Mouse (Mus musculus) cerebellum, adult 8-10 months (tissue): ENCODE data around the gene Slc22a23.

ENCODE experiments used
- DNase-seq: peaks from one replicate; pipeline ENCODE4 v3.0.0; 2022

Gene Slc22a23

DNA sequence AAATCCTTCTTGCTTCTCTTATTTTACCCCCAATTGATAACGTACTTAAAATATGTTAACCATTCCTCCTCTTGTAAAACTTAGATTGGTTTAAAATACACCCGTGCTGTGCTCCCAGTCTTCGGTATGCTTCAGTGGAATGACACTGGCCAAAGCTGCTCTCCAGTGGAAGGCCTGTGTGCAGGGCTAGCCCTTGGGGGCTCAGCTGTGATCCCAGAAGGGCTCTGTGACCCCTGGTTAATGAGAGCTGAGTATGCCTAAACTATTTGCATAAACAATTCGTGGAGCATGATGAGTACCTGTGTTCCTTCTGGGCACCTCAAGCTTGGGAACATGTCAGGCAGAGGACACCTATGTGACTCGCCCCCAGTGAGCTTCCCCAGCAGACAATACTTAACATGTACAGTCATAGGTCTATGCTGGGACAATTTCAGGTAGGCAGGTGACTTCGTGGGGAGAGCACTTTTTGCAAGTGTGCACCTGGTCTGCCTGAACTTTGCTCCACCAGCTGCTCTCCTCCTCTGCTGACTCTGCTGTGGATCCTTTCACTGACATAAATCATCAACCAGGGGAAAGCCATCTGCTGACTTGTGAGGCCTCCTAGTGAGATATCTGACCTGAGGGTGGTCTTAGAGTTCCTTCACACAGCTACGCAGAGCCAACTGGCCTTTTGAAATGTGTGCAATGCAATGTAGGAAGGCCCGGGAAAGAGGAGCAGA lies 77.9 kb downstream of the Slc22a23 start:
- no peak for DNase-seq

- no peak for DNase-seq
Measured at GRCm38 (mm10) chr13:34266067-34266466, 78.9 kb downstream of the Slc22a23 start.

DNA sequence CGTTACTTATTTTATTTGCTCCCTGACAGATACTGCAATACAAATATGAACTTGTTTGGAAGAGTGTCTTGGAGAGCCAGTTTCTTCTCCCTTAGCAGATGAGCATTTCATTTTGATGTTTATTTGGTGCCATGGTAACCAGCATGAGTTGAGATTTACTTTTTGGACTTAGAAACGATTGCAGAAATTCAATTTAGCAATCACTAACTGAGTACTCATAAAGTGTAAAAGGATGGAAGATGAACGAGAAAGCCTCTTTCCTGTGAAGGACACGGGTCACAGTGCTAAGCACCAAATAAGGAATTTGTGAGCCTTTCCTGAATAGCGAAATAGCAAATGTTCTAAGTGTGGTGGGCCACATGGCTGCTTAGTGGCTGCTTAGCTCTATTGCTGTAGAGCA lies 79.4 kb downstream of the Slc22a23 start:
- DNase-seq = no peak

DNA sequence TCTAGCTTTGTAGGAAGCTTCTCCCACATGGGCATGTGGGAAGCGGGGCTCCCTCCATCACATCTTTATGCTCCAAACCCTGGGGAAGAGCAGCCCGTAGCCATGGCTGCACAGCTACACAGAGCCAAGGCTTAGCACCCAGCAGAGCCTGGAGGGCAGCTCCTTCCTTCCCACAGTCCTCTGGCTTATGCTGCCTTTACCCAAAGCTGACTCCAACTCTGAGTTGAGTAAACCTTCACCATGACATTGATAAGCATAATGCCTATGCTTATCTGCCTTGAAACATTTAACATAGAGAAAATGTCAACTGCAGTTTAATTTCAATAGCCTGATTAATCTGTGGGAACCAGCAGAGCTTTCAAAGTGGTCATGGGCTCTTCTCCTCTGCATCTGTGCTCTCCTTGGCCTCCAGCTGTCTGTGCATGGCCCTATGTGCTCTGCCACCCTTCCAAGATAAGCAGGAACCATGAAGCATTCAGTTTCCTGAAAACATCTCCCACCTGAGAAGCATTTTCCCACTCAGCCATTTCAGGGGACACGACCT lies 79.9 kb downstream of the Slc22a23 start:
- no peak for DNase-seq

DNA sequence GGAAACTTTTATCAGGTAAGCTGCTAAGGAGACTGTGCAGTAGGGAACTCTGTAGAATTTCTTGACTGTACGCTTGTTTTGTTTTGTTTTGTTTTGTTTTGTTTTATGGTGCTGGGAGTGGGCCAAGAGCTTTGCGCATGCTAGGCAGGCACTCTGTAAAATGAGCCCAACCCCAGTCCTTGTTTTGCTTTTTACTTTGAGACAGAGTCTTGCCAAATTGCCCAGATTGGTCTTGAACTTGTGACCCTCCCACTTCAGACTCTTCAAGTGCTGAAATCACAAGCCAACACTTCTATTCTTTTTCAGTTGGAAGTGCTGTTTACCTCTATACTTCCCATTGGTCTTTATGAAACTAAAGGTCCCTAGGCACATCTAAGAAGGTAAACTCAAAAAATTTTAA lies 80.5 kb downstream of the Slc22a23 start:
- DNase-seq = no peak

GRCm38 (mm10) chr13:34258765-34259164 lies 86.2 kb downstream of the Slc22a23 start:
- DNase-seq = no peak

- no peak for DNase-seq
Measured at GRCm38 (mm10) chr13:34257177-34257576, 87.8 kb downstream of the Slc22a23 start.

- DNase-seq = no peak
Measured at GRCm38 (mm10) chr13:34256676-34257075, 88.3 kb downstream of the Slc22a23 start.

- DNase-seq = no peak
Measured at GRCm38 (mm10) chr13:34255297-34255696, 89.7 kb downstream of the Slc22a23 start.

GRCm38 (mm10) chr13:34254691-34255090 lies 90.3 kb downstream of the Slc22a23 start:
- no peak for DNase-seq

- DNase-seq = no peak
Measured at GRCm38 (mm10) chr13:34253736-34254135, 91.2 kb downstream of the Slc22a23 start.

- DNase-seq = no peak
Measured at GRCm38 (mm10) chr13:34248941-34249920, 95.8 kb downstream of the Slc22a23 start.

GRCm38 (mm10) chr13:34248107-34248506 lies 96.9 kb downstream of the Slc22a23 start:
- DNase-seq = no peak

GRCm38 (mm10) chr13:34246821-34247220 lies 98.2 kb downstream of the Slc22a23 start:
- DNase-seq = no peak

DNA sequence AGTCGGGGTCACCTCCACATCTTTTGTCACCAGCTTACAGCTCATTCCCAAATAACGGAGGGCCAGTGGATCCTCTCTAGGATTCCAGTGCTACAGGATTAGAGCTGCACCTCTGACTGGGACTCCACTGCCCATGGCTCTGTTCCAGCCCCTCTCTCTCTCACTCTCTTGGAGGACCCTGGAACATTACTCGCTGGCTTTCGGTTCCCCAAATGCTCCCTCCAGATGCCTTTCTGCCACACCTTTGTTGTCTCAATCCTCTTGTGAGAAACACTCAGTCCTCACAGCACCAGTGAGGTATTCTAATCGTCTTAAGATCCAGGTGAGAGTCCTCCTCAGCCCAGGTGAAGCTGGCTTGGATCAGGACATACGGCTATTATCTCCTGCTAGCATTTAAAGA lies 99.8 kb downstream of the Slc22a23 start:
- DNase-seq = no peak

GRCm38 (mm10) chr13:34244186-34244585 lies 100.8 kb downstream of the Slc22a23 start:
- DNase-seq = no peak

DNA sequence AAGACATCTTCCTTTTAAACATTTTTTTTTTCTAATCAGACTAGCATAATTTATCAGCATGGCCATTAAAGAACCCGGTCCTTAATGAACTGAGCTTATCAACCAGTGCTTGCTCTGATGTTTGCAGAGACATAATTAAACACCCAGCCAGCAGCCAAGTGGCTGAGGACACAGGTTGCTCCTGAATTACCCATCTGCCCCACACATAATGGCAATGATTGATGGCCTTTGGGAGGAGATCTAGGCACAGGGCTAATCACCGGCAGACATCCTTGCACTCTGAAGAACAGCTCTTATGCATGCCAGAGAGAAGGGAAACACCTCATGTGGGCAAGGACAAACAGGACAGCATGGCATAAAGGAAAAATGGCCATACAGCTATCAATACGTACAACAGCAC lies 102.8 kb downstream of the Slc22a23 start:
- DNase-seq = no peak

GRCm38 (mm10) chr13:34240087-34240428 lies 104.9 kb downstream of the Slc22a23 start:
- no peak for DNase-seq

GRCm38 (mm10) chr13:34239371-34240086 lies 105.5 kb downstream of the Slc22a23 start:
- no peak for DNase-seq

DNA sequence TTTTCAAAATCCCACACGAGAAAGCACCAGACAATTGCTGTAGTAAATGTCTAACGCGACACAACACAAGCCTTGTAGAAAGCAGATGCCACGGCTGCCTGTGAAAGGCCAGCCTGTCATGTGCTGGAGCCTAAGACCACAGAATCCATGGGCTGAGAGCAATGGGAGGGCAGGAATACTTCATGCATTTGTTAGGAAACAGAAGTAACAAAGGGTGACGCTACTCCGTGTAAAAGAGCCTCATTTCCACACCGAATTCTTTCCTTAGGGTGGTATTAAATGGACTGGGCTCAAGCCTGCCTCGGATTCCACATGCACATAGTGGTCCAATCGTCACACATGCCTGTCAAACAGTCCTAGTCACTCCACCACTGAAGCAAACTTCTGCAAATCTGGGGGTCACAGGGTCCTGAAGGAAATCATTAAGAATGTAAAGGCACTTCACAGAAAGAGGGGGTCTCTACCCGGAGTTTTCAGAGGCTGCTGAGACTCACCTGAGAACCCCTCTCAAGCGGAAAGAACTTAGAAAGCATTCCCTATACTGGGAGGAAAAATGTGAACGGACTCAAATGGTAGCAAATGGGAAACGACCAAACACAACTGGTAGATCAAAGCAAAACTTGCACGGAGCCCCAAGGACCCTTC lies 106.2 kb downstream of the Slc22a23 start:
- DNase-seq = no peak

GRCm38 (mm10) chr13:34235056-34235455 lies 109.9 kb downstream of the Slc22a23 start:
- no peak for DNase-seq

GRCm38 (mm10) chr13:34234439-34234838 lies 110.5 kb downstream of the Slc22a23 start:
- DNase-seq = no peak

- DNase-seq = no peak
Measured at GRCm38 (mm10) chr13:34232992-34233391, 112.0 kb downstream of the Slc22a23 start.
